In genomic region chr7:6696241-6697045, GRCm38 (mm10) we compare ENCODE assay signal across 8 mouse cellular contexts. TPM values are rescaled to one million over a fixed set of nuclear protein-coding genes. Genes with fewer than 3 reads are reported as not detected.
DNase-seq lines count a peak whose midpoint lies in the region; ATAC-seq and TF ChIP-seq lines count a peak whose summit lies in the region.

TSS of gene Zim1 (minus strand) at chr7:6696450.

- H3K79me2 ChIP-seq in C2C12 (ENCODE audit: control insufficient read depth, insufficient read depth): no peaks in the 10 kb centered on the region

- H3K27ac ChIP-seq in forebrain, embryonic 16.5 days (ENCODE audit: low read length): no peak within 1 kb of the TSS
- no peak within 1 kb of the TSS for H3K27ac ChIP-seq in liver, embryonic 15.5 days (replicated peaks)

- no peaks in the 10 kb centered on the region for H3K36me3 ChIP-seq in C2C12 (ENCODE audit: control insufficient read depth, insufficient read depth)
- H3K36me3 ChIP-seq in forebrain, embryonic 16.5 days (ENCODE audit: control insufficient read depth, insufficient read depth): no peaks in the 10 kb centered on the region
- no peaks in the 10 kb centered on the region for H3K36me3 ChIP-seq in liver, embryonic 15.5 days (replicated peaks)

- intact Hi-C loops in heart, postnatal 14 days (cut with DNase I): no loop called here

- H3K9me3 ChIP-seq in forebrain, embryonic 16.5 days (ENCODE audit: control insufficient read depth, low read length): no peaks in the 10 kb centered on the region
- H3K9me3 ChIP-seq in liver, embryonic 15.5 days (replicated peaks): no peaks in the 10 kb centered on the region

- no peaks in the 10 kb centered on the region for H3K27me3 ChIP-seq in C2C12 (ENCODE audit: control insufficient read depth, insufficient read depth, insufficient read length)
- no peaks in the 10 kb centered on the region for H3K27me3 ChIP-seq in forebrain, embryonic 16.5 days (replicated peaks; ENCODE audit: control insufficient read depth, insufficient read depth, low read length)
- no peaks in the 10 kb centered on the region for H3K27me3 ChIP-seq in liver, embryonic 15.5 days

- H3K4me3 ChIP-seq in C2C12 (ENCODE audit: insufficient read depth, poor library complexity, severe bottlenecking): peak within 1 kb of the TSS; percentile 21
- peak within 1 kb of the TSS; percentile 51 for H3K4me3 ChIP-seq in forebrain, embryonic 16.5 days (replicated peaks; ENCODE audit: low read length)
- peak within 1 kb of the TSS; percentile 46 for H3K4me3 ChIP-seq in liver, embryonic 15.5 days (replicated peaks)

- ATAC-seq in forebrain, embryonic 16.5 days: peak; percentile 100
- peak; percentile 90 for ATAC-seq in liver, embryonic 15.5 days (ENCODE audit: insufficient read depth)
- no peak for ATAC-seq in monocyte, adult 5-6 weeks (replicated peaks; ENCODE audit: insufficient number of reproducible peaks, low FRiP score, low TSS enrichment, poor library complexity, severe bottlenecking)

- peak within 1 kb of the TSS; percentile 75 for H3K4me2 ChIP-seq in forebrain, embryonic 16.5 days (ENCODE audit: low read length)
- H3K4me2 ChIP-seq in liver, embryonic 15.5 days: peak within 1 kb of the TSS; percentile 47

- no peak for TF ChIP-seq CTCF in C2C12 (IDR thresholded peaks at IDR 0.05; ENCODE audit: control insufficient read depth, insufficient read depth, insufficient read length)

- 11% methylated on average over 32 of the region's 32 CpGs for WGBS in forebrain, embryonic 16.5 days
- 11% methylated on average over 32 of the region's 32 CpGs for WGBS in liver, embryonic 15.5 days (ENCODE audit: insufficient replicate concordance)

- peak within 1 kb of the TSS; percentile 87 for H3ac ChIP-seq in C2C12 (ENCODE audit: control insufficient read depth, insufficient read length, low read depth)

- peak; percentile 80 for DNase-seq in cerebellum, adult 11-12 months
- DNase-seq in heart, postnatal 14 days: peak; percentile 80 to 88
- DNase-seq in layer of hippocampus, adult 11-12 months (ENCODE audit: low spot score): peak; percentile 91
- DNase-seq in ovary, postnatal 10 days (ENCODE audit: low spot score): peak; percentile 48

- H3K79me3 ChIP-seq in C2C12 (ENCODE audit: low read depth): no peaks in the 10 kb centered on the region

- H3K4me1 ChIP-seq in forebrain, embryonic 16.5 days (replicated peaks; ENCODE audit: control insufficient read depth, insufficient read depth, low read length): no peaks in the 10 kb centered on the region
- H3K4me1 ChIP-seq in liver, embryonic 15.5 days (replicated peaks): no peaks in the 10 kb centered on the region

- H3K9ac ChIP-seq in forebrain, embryonic 16.5 days (replicated peaks; ENCODE audit: low read depth, low read length): peak within 1 kb of the TSS; percentile 49
- H3K9ac ChIP-seq in liver, embryonic 15.5 days: no peak within 1 kb of the TSS

TF ChIP-seq in C2C12, 6 proteins besides CTCF, POLR2A, EP300 and RAD21:
- TF ChIP-seq MAX (IDR thresholded peaks at IDR 0.05): no peak
- TF ChIP-seq USF1 (IDR thresholded peaks at IDR 0.05; ENCODE audit: low read depth): no peak
- TF ChIP-seq MYOG (IDR thresholded peaks at IDR 0.05; ENCODE audit: control insufficient read depth, extremely low read depth, insufficient read length): no peak
- no peak for TF ChIP-seq MYOD1 (IDR thresholded peaks at IDR 0.05; ENCODE audit: control insufficient read depth, insufficient read length, low read depth)
- TF ChIP-seq FOSL1 (IDR thresholded peaks at IDR 0.05; ENCODE audit: insufficient read depth, low read length, poor library complexity, severe bottlenecking): no peak

RNA-seq across cellular contexts. Expression of gene Zim1, which starts in this region (rescaled TPM):
- 1.2 TPM for polyA plus RNA-seq in C2C12 (2012; fragmentation: generic; extraction: Trizol)
- polyA plus RNA-seq in forebrain, embryonic 16.5 days (2015; fragmentation: Nextera tagmentation; extraction: Ambion mirVana): 2.7 and 4.1 TPM in 2 replicates
- total RNA-seq in heart, postnatal 14 days (2021): 1 to 10 TPM; 4.9 to 5.8 TPM
- 1.3 and 1.4 TPM in 2 replicates for polyA plus RNA-seq in liver, embryonic 15.5 days (2015; fragmentation: Nextera tagmentation; extraction: Ambion mirVana)
- total RNA-seq in monocyte, adult 5-6 weeks (2017): not detected in 3 replicates
